Mouse (Mus musculus) left cerebral cortex, adult 9 months (tissue): ENCODE results near the gene Pklr.
"Not testable (repeated sequence)": the region's sequence is repeated elsewhere in the genome, so short reads cannot be mapped to it uniquely, and the experiment has no call there.

Source experiments
- DNase-seq, 2 experiments: peaks; one replicate each; pipeline ENCODE4 v3.0.0; 2022; ENCODE audit warnings: low spot score in 2 of 2

The Pklr gene

GRCm38 (mm10) chr3:89124241-89124640 lies 11.7 kb upstream of the Pklr start:
- no peak for DNase-seq

DNA sequence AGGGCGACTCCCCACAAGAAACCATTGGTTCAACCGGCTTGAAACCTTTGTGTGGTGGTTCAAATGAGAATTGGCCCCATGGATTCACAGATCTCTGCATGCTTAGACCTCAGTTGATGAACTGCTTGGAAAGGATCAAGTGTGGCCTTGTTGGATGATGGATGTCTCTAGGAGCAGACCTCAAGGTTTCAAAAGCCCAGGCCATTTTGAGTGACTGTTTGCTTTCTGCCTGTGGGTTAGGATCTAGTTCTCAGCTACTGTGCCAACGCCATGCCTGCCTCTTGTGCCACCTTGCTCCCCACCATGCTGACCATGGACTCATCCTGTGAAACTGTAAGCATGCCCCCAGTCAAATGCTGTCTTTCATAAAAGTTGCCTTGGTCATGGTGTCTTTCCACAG lies 10.0 kb upstream of the Pklr start:
- DNase-seq = no peak

DNA sequence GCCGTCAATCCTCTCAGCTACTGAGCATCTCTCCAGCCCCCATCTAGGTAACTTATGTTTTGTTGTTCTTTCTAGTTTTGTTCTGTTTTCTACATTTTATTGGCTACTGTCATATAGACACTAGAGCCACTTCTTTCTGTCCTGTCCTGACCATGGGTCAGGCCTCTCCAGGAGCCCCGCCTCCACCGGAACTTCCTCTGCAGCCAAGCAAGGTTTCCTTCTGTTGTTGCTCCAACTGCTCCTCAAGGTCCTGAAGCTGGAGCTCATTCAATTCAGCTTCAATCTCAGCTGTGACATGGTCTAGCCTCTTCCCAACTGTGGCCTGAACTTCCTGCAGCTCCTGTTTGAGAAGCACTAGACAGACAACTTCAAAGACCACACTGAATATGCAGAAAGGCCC lies 6.0 kb upstream of the Pklr start:
- no peak for DNase-seq

- DNase-seq = peak; percentile 62 to 71
These were observed 4.1 kb upstream of the Pklr start for GRCm38 (mm10) chr3:89131816-89132215.

DNA sequence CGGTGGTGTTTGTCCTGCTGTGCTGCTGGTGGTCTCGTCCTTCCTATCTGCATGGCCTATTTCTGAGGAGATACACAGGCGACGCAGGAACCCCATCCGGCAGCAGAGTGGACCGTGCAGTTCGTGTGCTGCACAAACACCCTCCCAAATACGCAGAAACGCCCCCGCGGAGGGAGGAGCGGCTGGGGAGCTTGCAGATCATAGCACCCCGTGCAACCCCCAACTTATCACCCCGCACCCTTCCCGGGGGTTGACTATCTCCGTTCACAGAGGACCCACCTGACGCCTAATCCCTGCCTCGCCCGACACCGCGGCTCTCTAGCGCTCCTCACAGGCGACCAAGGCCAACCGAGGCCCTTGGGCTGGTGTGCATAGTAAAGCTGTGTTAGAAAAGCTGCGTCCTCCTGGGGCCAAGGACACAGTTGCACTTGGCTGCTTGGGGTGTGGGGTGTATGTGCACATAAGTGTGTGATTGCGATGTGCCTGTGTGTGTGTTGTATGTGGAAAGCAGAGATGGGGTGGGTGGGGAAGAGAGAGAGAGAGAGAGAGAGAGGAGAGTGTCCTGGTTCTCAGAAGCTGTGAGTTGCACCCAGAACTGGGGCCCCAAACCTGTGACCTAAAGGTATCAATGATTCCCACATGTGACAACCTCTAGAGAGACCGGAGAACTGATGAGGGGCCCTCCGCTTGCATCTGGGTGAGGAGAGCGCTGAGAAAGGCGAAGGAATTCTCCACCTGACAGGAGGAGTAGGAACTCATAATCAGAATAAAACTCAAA lies 3.5 kb upstream of the Pklr start:
- DNase-seq = peak in 1 of 2 experiments; percentile 31

- DNase-seq = no peak
These were observed 2.9 kb upstream of the Pklr start for GRCm38 (mm10) chr3:89133063-89133450.

DNA sequence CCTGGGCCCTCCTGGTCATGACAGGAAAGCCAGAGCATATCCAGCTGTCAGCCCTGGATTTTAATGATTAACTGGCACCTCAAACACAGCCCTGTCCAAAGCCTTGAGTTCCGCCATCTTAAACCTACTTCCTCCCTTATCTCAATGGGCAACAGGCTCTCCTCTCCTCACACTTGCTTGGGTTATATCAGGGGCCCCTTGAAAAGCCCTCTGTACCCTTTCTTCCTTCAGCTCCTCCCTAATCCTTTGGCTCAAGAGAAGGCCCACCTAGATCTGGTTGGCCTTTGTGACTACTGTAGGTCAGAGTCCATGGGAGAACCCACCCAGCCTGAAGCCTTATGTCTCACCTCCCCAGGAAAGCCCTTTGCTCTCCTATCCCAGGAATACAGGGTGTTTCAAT lies 2.2 kb upstream of the Pklr start:
- no peak for DNase-seq

DNA sequence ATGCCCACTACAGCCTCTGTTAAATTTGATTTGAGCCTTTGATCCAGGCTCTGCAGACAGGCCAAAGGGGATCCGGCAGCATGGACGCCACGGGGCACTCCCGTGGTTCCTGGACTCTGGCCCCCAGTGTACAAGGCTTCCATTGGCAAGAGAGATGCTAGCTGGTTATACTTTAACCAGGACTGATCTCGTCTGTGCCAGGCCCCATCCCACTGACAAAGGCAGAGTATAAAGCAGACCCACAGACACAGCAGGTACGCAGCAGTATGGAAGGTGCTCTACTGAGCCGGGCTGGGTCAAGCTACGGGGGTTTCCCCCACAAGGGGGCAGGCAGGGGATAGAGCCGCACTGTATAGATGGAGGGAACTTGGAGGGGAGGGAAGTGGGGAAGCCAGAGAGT lies 423 bp downstream of the Pklr start:
- DNase-seq = no peak

DNA sequence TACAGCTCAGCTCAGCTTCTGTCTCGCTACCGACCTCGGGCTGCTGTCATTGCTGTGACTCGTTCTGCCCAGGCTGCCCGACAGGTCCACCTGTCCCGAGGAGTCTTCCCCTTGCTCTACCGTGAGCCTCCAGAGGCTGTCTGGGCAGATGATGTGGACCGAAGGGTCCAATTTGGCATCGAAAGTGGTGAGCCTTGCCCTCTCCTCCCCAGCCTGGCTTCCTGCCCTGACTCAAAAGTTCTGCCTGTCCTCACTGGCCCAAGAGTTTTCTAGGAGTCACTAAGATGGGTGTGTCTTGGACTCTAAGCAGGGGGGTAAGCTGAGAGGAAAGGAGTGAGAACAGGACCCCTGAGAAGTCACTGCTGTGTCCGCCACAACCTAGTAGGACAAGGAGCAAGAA lies 8.9 kb downstream of the Pklr start:
- DNase-seq = no peak

- no peak for DNase-seq
These were observed 9.6 kb downstream of the Pklr start for GRCm38 (mm10) chr3:89145566-89145965.

DNA sequence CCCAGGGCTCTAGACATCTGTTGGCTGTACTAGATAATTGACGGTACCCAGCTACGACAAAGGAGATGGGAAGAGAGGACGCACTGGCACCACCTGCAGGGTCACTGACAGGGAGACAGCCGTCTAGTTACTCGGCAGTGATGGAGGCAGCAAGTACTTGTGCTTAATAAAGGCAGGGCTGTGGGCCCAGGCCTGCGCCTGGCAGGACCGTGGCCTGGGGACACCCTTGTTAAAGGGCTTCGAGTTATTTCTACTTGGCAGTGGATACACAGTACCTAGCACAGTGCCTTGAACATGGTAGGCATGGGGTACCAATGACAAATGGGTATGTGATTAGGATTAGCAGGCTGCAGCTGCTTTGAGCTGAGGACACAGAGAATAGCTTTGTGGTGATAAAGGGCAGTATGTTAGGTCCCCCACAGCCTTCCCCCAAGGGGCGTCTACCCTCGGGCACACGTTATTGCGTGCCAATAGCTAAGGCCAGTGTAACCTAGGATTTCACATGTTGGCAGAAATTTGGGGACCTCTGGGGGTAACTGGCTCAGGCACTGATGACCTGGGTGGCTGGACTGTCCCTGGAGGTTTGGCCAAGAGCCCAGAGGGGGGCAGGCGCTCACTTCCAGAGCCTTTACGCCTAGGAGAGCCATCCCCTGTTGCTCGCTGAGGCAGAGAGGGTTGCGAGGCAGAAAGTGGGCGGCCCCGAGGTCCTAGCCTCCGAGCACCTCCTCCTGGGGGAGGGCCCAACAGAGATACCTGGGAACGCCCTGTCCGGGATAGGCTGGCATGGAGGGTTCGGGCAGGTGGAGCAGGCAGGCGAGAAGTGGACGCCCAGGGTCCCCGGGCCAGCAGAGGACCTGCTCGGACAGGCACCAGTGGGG lies 11.4 kb downstream of the Pklr start:
- no peak for DNase-seq

- DNase-seq = no peak
These were observed 12.0 kb downstream of the Pklr start for GRCm38 (mm10) chr3:89147979-89148311.

DNA sequence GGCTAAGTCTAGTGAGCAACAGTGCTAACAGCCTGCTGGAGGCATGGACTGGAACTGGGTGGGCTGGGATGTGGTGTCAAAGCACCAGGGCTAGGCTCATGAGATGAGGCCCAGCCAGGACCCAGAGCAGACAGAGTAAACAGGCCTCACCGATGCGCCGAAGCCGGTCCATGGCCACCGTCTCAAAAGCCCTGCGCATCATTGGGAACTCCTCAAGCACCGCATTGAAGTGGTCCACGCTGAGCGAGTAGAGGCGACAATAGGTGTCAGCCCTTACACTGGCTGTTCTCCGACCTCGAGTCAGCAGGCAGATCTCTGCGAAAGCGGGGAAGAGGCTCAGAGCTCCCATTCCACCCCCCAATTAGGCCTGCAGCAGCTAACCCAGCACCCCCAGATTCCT lies 12.6 kb downstream of the Pklr start:
- DNase-seq = no peak

GRCm38 (mm10) chr3:89152084-89152835 lies 16.3 kb downstream of the Pklr start:
- DNase-seq = no peak

GRCm38 (mm10) chr3:89156951-89157350 lies 21.0 kb downstream of the Pklr start:
- no peak for DNase-seq

GRCm38 (mm10) chr3:89158651-89159050 lies 22.7 kb downstream of the Pklr start:
- no peak for DNase-seq

DNA sequence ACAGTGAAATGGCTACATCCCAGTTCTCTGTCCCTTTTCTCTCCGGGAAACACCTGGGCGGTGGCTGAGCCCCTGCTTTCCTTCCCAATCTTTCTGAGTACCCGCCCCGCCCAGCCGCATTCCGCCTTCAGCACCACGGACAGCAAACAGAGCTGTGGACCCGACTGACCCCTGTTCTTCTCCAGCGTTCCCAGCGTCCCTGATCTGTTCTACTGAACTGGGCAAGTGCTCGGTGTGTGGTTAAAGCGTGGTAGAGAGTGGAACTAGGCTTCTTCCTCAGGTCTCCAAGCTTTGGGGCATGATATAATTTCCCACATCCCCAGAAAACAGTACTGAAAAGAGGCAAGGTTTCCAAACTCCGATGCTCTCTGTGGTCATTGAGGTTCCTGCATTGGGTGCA lies 23.3 kb downstream of the Pklr start:
- DNase-seq = no peak

- DNase-seq = no peak
These were observed 23.8 kb downstream of the Pklr start, which contains the start of gene Hcn3 for GRCm38 (mm10) chr3:89159616-89160344. Gene Hcn3 (minus strand): TSS chr3:89160196.

DNA sequence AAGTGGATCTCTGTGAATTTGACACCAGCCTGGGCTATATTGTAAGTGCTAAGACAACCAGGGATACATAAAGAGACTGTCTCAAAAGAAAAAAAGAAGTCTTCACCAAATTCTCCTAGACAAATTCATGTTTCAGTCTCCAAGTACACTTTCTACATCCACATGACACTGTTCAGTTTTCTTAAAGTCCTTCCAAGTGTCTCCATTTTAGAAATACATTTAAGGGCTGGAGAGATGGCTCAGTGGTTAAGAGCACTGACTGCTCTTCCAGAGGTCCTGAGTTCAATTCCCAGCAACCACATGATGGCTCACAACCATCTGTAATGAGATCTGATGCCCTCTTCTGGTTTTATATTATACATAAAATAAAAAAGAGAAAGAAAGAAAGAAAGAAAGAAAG lies 25.3 kb downstream of the Pklr start:
- not testable (repeated sequence) for DNase-seq

DNA sequence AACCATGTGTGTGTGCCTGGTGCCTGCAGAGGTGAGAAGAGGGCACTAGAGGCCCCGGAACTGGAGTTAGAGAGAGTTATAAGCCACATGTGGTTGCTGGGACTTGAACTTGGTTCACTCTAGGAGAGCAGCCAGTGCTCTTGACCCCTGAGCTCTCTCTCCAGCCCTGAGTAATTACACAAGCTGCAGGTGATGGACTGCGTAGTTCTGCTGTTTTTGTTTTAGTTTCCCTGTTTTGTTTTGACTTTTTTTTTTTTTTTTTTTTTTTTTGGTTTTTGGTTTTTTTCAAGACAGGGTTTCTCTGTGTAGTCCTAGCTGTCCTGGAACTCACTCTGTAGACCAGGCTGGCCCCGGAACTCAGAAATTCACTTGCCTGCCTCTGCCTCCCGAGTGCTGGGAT lies 25.8 kb downstream of the Pklr start:
- no peak for DNase-seq

GRCm38 (mm10) chr3:89163123-89163522 lies 27.2 kb downstream of the Pklr start:
- DNase-seq = no peak
